Mouse (Mus musculus) liver, adult 2 months (tissue): ENCODE measurements around the gene March2.

Experiments used
- CTCF ChIP-seq: fragments of 200-500 bp; IDR thresholded peaks from 2 replicates; pipeline ENCODE4 v1.5.1; 2011; ENCODE audit warnings: low read depth, low read length, control low read depth
- POLR2A ChIP-seq: fragments of 200-500 bp; IDR thresholded peaks from 2 replicates; pipeline ENCODE4 v1.6.1; 2011; ENCODE audit warnings: low read length, control low read depth; ENCODE audit not compliant: insufficient read depth; ENCODE audit errors: extremely low read depth

DNA sequence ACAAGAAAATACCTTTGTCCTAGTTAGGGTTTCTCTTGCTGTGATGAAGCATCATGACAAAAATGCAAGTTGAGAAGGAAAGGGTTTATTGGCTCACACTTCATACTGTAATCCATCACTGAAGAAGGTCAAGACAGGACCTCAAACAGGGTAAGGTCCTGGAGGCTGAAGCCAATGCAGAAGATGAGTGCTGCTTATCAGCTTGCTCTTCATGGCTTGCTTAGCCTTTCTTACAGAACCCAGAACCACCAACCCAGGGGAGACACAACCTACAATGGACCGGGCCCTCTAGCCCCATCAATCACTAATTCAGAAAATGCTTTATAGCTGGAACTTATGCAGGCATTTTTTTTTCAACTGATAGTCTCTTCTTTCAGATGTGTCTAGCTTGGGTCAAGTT lies 23.9 kb upstream of the March2 start:
- no peak for TF ChIP-seq CTCF
- no peak for TF ChIP-seq POLR2A
